ENCODE assay signal across 22 mouse cellular contexts in genomic region chr1:179207846-179208595, GRCm38 (mm10).
"Had no signal": no experiment of that assay in that cellular context is flagged by ENCODE, and none has a peak within 500 bp of the region (broad histone marks: within the 10 kb centered on the region; RNA-seq: fewer than 3 reads in every experiment).

No protein-coding gene starts in this region.

- H3K9ac ChIP-seq: limb, embryonic 13.5 days; liver, embryonic 12.5 days; liver, embryonic 15.5 days; lung, embryonic 15.5 days; midbrain, embryonic 15.5 days; neural tube, embryonic 12.5 days; stomach, embryonic 15.5 days had no signal

- ATAC-seq: liver, embryonic 12.5 days; midbrain, embryonic 15.5 days had no signal

- H3K27me3 ChIP-seq: liver, embryonic 12.5 days; liver, embryonic 15.5 days; lung, embryonic 15.5 days; midbrain, embryonic 15.5 days; neural tube, embryonic 12.5 days; stomach, embryonic 15.5 days had no signal

- H3K4me3 ChIP-seq: limb, embryonic 13.5 days; liver, embryonic 12.5 days; liver, embryonic 15.5 days; lung, embryonic 15.5 days; megakaryocyte, embryonic 14.5 days; midbrain, embryonic 10.5 days; midbrain, embryonic 15.5 days; neural tube, embryonic 12.5 days; stomach, embryonic 15.5 days had no signal

- H3K4me2 ChIP-seq: liver, embryonic 12.5 days; liver, embryonic 15.5 days; lung, embryonic 15.5 days; midbrain, embryonic 15.5 days; neural tube, embryonic 12.5 days; stomach, embryonic 15.5 days had no signal

- H3K27ac ChIP-seq: limb, embryonic 13.5 days; liver, embryonic 12.5 days; liver, embryonic 15.5 days; lung, embryonic 15.5 days; midbrain, embryonic 10.5 days; midbrain, embryonic 15.5 days; neural tube, embryonic 12.5 days; stomach, embryonic 15.5 days had no signal

- H3K4me1 ChIP-seq: liver, embryonic 15.5 days; lung, embryonic 15.5 days; stomach, embryonic 15.5 days had no signal

- H3K36me3 ChIP-seq: limb, embryonic 13.5 days; liver, embryonic 12.5 days; liver, embryonic 15.5 days; lung, embryonic 15.5 days; midbrain, embryonic 10.5 days; midbrain, embryonic 15.5 days; neural tube, embryonic 12.5 days; stomach, embryonic 15.5 days had no signal

- H3K9me3 ChIP-seq: limb, embryonic 13.5 days; liver, embryonic 12.5 days; liver, embryonic 15.5 days; lung, embryonic 15.5 days; megakaryocyte, embryonic 14.5 days; midbrain, embryonic 10.5 days; midbrain, embryonic 15.5 days; neural tube, embryonic 12.5 days; stomach, embryonic 15.5 days had no signal

- DNase-seq: kidney, adult 18-20 months; kidney, adult 9 months; kidney, postnatal 10 days; kidney, postnatal 4 days; left cerebral cortex, postnatal 4 days; liver; lung, adult 18-20 months; lung, postnatal 10 days; lung, postnatal 36 days; retina, postnatal 1 day; right cerebral cortex, postnatal 25 days; spleen, adult 18-20 months; thymus, postnatal 25 days had no signal
